Mouse (Mus musculus) kidney, adult 2 months (tissue): Measurements from ENCODE around the gene Ifitm2.

ENCODE experiments used
- CTCF ChIP-seq: fragments of 200-500 bp; conservative IDR thresholded peaks from 2 replicates; pipeline ENCODE4 v1.5.1; 2011; ENCODE audit warnings: low read depth, mild to moderate bottlenecking, control low read depth, low read length, moderate library complexity, mixed read lengths; ENCODE audit not compliant: insufficient read depth, insufficient read length
- POLR2A ChIP-seq: fragments of 200-500 bp; IDR thresholded peaks from one replicate; pipeline ENCODE4 v1.6.1; 2011; ENCODE audit warnings: low read depth, low read length, control low read depth

GRCm38 (mm10) chr7:140991117-140991689, 35.4 kb upstream of the Ifitm2 start:
- no peak; the same call in 1 of the 2 replicates for TF ChIP-seq CTCF
- no peak for TF ChIP-seq POLR2A
